Mouse (Mus musculus) liver, postnatal 0 days (tissue): ENCODE data around the gene Pank4.

Experiments
- CTCF ChIP-seq: sonication (generic); IDR thresholded peaks from 2 replicates; pipeline ENCODE4 v1.5.1; 2016; ENCODE audit warnings: antibody characterized with exemption, low read depth
- EP300 ChIP-seq: IDR thresholded peaks from 2 replicates; pipeline ENCODE4 v1.6.1; 2016; ENCODE audit warnings: antibody characterized with exemption, low read depth, mild to moderate bottlenecking

- TF ChIP-seq EP300 (no peak), CTCF (no peak)
Measured at GRCm38 (mm10) chr4:155018066-155018465, 54.1 kb downstream of the Pank4 start.
